Mouse (Mus musculus): ENCODE results near the gene Slc12a7. TPM values are rescaled to one million over a fixed set of nuclear protein-coding genes. Genes with fewer than 3 reads are reported as not detected.

Slc12a7 gene
- polyA plus RNA-seq, 1 experiment from 2014 or later = 14.3 TPM

Other genes starting within 250 kb of the Slc12a7 start
- gene Slc6a3, start 196.3 kb upstream of the Slc12a7 start, polyA plus RNA-seq (2015; fragmentation: Nextera tagmentation; extraction: Ambion mirVana) = 0.08 and 0.10 TPM in 2 replicates
- 128 and 137 TPM in 2 replicates for gene Clptm1l, start 129.1 kb upstream of the Slc12a7 start, polyA plus RNA-seq (2015; fragmentation: Nextera tagmentation; extraction: Ambion mirVana)
- gene Tert, start 106.2 kb upstream of the Slc12a7 start, polyA plus RNA-seq (2015; fragmentation: Nextera tagmentation; extraction: Ambion mirVana) = 4.0 and 4.8 TPM in 2 replicates
- 0.08 and 0.09 TPM in 2 replicates for gene Slc6a18, start 55.1 kb upstream of the Slc12a7 start, polyA plus RNA-seq (2015; fragmentation: Nextera tagmentation; extraction: Ambion mirVana)
- gene Slc6a19, start 28.2 kb upstream of the Slc12a7 start, polyA plus RNA-seq (2015; fragmentation: Nextera tagmentation; extraction: Ambion mirVana) = 1.5 and 1.6 TPM in 2 replicates
- 44.1 and 46.7 TPM in 2 replicates for gene Nkd2, start 114.5 kb downstream of the Slc12a7 start, polyA plus RNA-seq (2015; fragmentation: Nextera tagmentation; extraction: Ambion mirVana)
- gene Trip13, start 204.7 kb downstream of the Slc12a7 start, polyA plus RNA-seq (2015; fragmentation: Nextera tagmentation; extraction: Ambion mirVana) = 28.6 and 30.0 TPM in 2 replicates
- gene Brd9, start 204.7 kb downstream of the Slc12a7 start, polyA plus RNA-seq (2015; fragmentation: Nextera tagmentation; extraction: Ambion mirVana) = 50.8 and 50.9 TPM in 2 replicates
- not detected in 2 replicates for gene Zdhhc11, start 230.8 kb downstream of the Slc12a7 start, polyA plus RNA-seq (2015; fragmentation: Nextera tagmentation; extraction: Ambion mirVana)